Mouse (Mus musculus): ENCODE measurements around the gene Asic3.

GRCm38 (mm10) chr5:24364508-24364907 is 48.7 kb upstream of the Asic3 start, which contains the start of gene Nos3:
- no peak for TF ChIP-seq TAL1 (IDR thresholded peaks at IDR 0.05; ENCODE audit: low read length)
- no peak for TF ChIP-seq GATA1 (IDR thresholded peaks at IDR 0.05; ENCODE audit: low read length)

Measured in erythroblast, embryonic 14.5 days (primary cell).